Mouse (Mus musculus) adipocyte (in vitro differentiated cells): ENCODE measurements at regions not wholly inside any gene's neighbourhood (a gene's known extent, or its start where the extent isn't known, plus 50 kb on each side); places are given as distances from the start of the nearest gene placed in this dataset.

Experiments
- DNase-seq: peaks from one replicate; pipeline ENCODE4 v3.0.0-alpha.2; 2016; ENCODE audit warnings: low spot score

DNA sequence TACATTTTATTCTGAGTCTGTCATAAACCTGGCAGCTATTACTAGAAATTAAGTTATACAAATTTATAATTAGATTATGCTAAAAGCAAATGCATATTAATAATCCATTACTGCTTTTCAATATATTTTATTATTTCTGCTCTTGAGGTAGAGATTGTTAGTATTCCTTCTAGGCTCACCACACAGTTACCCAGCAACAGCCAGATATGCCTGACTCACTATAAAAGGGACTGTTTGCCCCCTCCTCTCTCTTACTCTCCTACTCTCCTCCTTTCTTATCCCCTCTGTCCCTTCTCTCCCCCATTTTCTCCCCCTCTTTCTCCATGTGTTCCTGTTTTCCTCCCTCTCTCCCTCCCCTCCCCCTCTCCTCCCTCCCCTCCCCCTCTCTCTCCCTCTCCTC is 98.7 kb downstream of the 4930505A04Rik start:
- DNase-seq: no peak

GRCm38 (mm10) chr11:30371963-30372362 is 99.7 kb downstream of the 4930505A04Rik start:
- no peak for DNase-seq

DNA sequence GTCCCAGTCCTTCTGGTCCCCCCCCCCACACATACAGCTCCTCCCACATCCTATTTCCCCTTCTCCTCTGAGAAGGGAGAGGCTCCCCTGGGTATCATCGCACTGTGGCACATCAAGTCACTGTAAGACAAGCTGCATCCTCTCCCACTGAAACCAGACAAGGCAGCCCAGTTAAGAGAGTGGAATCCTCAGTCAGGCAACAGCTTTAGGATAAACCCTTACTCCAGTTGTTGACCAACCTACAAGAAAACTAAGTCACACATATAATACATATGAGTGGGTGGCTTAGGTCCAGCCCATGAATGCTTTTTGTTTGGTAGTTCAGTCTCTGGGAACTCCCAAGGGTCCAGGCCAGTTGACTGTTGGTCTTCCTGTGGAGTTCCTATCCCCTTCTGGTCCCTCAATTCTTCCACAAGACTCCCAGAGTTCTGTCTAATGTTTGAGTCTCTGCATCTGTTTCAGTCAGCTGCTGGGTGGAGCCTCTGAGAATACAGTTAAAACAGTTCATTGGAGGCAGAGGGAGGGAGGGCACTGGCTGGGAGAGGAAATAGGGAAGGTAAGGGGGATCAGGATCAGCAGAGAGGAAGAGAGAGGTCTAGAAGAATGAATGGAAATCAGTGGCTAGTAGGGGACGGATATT is 101.7 kb upstream of the Sptbn1 start:
- DNase-seq: no peak

DNA sequence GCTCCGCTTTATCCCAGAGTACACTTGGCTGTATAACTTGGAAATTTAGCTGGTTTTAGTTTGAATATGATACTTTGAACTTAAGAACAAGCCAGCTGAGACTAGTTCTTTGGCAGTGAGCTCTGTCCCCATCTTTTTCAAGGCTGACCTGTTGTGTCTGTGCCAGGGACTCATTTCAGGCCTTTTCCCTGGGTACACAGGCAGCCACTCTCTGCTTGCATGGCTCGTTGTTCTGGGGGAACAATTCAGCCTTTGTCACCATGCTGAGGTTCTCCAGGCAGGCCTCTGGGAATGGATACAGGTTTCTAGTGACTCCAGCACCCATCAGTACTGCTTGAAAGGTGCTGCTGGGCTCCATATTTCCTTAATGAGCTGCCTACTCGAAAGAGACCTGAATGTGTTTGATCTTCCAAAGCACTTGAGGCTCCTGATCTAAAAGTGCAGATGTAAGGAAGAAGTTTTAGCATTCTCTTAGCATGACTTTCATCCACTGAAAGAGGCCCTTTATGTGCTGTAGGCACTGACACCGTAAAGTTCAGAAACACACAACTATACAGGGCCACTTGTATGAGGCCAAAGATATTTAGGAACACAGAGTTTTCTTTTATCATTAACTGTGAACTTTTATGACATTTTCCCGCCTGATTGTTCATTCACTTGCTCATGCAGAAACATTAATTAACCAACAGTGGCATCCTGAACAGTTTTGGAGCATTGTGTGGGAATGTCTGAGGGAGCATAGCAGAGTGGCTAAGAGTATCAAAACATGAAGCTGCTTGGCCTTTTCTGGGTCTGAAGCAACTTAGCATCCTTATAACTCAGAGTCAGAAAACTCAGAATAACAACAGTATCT is 99.6 kb upstream of the Sptbn1 start:
- peak; percentile 7 for DNase-seq

DNA sequence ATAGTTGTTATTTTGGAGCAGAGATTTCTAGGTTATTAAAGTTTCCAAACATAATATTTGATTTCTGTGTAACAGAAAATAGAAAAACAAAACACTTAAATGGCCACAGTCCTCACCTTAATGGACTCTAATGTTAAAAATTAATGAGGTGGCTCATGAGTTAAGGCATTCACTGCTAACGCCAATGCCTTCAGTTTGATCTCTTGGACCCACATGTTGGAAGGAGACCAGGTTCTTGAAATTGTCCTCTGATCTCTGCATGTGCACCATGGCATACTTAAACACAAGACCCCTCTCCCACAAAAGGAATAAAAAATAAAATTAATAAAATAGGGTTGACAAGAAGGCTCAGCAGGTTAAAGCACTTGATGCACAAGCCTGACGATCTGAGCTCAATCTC is 98.5 kb upstream of the Sptbn1 start:
- no peak for DNase-seq

DNA sequence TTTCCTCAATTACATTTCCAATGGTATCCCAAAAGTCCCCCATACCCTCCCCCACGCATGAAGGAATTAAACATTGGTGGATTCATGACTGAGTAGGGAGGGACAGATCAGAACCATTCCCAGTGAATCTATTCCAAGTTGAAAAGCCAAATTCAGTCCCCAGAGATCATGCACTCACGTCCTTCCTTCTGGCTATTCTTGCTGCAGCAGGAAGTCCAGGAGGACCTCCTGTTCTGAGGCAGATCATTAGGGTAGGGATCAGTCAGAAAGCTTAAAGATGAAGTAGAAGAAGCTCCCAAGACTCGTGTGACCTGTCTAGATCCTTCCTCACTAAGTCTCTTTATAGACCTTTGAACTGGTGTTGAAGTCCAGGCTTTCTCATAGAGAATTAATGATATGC is 97.0 kb upstream of the Sptbn1 start:
- DNase-seq: peak; percentile 35

DNA sequence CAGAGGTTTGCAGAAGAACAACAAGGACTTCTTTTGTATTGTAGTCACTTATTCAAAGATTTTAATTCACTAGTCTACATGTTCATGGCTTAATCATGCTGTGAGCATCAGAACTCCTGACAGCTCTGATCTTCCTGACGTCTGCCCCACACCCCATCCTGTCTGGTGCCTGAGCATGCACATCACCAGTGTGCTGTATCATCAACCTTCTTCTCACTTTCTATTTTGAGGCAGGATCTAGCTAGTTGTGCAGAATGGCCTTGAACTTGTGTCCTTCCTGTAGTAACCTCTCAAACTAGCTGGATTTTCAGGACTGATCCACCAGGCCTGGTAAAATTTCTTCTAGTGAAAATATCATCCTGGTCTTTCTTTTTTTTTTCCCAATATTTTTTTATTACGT is 96.6 kb upstream of the Sptbn1 start:
- DNase-seq: no peak

- peak; percentile 50 for DNase-seq
Observed at GRCm38 (mm10) chr11:30358196-30358595, 90.2 kb upstream of the Sptbn1 start.

GRCm38 (mm10) chr11:30355356-30355755 is 87.4 kb upstream of the Sptbn1 start:
- peak; percentile 61 for DNase-seq

GRCm38 (mm10) chr11:30326371-30326770 is 58.4 kb upstream of the Sptbn1 start:
- peak; percentile 41 for DNase-seq
